Mouse (Mus musculus): ENCODE measurements around the gene H2-T22.
"Not testable (repeated sequence)": the region's sequence is repeated elsewhere in the genome, so short reads cannot be mapped to it uniquely, and the experiment has no call there.

The H2-T22 gene

DNA sequence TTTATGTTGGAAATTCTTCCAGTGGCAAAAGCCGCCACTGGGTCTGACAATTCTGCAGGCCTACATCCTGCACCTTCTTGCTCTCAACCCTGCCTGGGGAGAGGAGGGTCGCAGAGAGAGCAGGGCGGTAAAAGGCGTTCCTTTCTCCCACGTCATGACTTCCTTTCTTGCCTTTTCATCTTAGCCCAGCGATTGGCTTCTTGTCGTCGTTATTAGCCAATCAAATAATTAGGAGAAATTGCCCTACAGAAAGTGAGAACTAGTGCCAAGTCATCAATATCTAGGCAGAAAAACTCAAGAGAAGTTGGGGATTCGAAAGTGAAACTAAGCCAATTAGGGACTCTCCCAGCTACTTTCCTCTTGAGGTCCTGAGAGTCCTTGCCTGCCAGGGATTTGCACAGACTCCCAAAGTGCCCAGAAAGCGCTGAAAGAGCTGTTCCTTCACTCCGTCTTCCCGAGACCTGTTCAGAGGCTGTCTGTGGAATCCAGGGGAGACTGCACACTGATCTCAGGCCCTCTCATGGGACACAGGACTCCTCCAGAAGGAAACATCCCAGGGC lies at the start of gene H2-T22, which contains the start of gene Gm6034:
TSS of gene H2-T22 (minus strand) at position 138 of the 560 bp plus-strand sequence.
TSS of gene Gm6034 (plus strand) at position 352 of the 560 bp plus-strand sequence.
- DNase-seq (ENCODE audit: low read depth, low spot score) = peak; percentile 74

DNA sequence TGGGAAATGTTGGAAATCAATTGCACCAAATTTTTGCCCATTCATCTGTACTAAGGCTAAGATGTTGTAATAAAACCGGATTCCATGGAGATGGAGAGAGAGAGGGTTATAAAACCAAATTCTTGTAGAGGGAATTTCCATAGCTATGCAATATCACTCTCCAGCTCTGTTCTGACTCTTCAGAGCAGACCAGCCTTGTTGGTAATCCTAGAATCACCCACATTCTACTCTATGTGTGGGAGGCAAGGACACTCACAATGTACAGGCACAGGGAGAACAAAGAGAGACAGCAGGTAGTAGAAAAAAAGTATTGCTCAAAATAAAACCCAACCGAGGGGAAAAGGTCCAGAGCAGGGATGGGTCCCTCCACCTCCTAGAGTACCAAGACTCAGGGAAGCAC lies 49.4 kb upstream of the H2-T22 start:
- DNase-seq (ENCODE audit: low read depth, low spot score) = not testable (repeated sequence)

DNA sequence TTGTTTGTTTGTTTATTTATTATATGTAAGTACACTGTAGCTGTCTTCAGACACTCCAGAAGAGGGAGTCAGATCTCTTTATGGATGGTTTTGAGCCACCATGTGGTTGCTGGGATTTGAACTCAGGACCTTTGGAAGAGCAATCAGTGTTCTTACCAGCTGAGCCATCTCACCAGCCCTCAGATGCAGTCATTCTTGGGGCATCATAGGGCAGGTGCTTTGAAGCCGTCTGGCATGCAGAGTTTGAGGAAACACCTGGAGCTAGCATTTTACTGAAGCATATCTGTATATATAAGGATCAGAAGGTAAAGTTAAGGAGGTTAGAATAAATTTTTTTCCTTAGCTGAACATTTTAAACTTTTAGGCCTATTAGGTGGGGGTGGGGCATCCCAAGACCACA lies 43.4 kb upstream of the H2-T22 start:
- DNase-seq (ENCODE audit: low read depth, low spot score) = not testable (repeated sequence)

DNA sequence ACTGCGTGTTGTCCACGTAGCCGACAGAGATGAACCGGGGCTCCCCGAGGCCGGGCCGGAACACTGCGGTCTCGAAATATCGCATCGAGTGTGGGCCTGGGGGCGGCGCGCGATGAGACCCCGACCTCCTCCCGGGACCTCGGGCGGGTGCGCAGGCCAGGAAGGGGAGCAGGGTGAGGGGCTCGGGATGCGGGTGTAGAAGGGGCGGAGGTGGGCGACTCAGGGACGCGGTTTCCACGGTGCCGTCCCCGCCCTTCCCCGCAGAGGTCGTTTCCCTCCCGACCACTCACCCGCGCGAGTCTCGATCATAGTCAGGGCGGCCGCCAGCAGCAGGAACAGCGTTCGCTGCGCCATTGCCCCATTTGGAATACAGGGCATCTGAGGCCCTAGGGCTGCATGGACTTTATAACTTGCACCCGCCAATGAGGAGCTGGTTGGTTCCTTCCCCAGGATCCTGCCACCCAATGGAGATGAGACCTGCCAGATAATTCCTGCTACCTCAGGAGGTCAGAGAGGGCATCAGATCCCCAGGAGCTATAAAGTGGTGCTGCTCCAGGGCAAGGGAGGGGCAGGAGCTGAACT lies 41.4 kb upstream of the H2-T22 start:
- no peak for DNase-seq (ENCODE audit: low read depth, low spot score)

GRCm38 (mm10) chr17:36083266-36083869 lies 40.8 kb upstream of the H2-T22 start:
- peak; percentile 46 for DNase-seq (ENCODE audit: low read depth, low spot score)

DNA sequence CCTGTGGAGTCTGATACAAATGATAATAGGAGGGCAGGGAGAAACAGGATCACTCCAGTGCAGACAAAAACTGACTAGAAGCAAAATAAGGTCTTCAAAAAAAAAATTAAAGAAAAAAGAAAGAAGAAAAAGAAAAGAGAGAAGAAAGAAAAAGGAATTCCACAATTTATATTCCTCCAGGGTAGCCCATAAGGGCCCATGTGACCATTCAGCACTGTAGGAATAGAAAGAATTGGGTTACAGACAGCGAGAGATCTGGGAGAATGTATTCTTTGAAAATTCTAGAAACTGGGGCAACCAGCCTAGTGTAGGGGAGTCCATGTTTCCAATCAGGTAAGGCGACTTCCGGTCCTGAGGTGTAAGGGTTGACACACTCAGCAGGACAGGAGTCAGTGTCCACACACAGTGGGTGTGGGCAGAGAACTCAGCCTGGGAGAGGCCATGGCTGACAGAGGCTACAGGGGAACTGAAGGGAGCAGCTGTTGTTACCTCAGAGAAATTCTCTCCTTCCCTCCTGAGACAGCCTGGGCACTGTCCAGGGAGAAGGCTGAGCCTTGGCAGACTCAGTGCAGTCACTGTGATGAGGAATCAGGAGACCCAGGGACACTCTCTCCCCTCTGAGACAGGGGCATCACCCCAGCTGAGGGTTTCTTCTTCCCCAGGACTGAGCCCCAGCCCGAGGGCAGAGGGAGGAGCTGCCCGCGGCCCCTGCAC lies 40.1 kb upstream of the H2-T22 start:
- not testable (repeated sequence) for DNase-seq (ENCODE audit: low read depth, low spot score)

- DNase-seq (ENCODE audit: low read depth, low spot score) = not testable (repeated sequence)
Observed at GRCm38 (mm10) chr17:36081901-36082300, 39.4 kb upstream of the H2-T22 start.

DNA sequence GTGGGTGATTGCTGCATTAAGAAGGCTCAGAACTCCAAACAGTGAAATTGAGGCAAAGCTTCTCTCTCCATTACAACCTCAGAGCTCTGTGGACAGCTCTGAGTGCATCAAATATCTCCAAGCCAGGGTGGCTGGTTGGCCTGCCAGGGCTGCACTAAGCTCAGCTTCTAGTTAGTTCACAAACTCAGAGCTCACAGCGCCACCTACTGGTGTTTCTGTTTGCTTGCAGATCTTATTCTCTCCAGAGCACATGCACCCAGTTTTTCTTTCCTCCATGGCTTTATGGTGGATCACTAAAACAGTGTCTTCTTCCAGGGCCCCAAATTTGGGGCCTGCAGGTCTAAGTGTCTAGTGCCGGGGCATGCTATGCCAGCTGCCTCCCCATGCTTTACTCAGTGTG lies 18.3 kb upstream of the H2-T22 start:
- DNase-seq (ENCODE audit: low read depth, low spot score) = peak; percentile 88

- DNase-seq (ENCODE audit: low read depth, low spot score) = not testable (repeated sequence)
Observed at GRCm38 (mm10) chr17:36058362-36058761, 15.8 kb upstream of the H2-T22 start, which contains the start of gene Gm11127. TSS of gene Gm11127 (minus strand) at chr17:36058371.

GRCm38 (mm10) chr17:36057927-36058326 lies 15.4 kb upstream of the H2-T22 start:
- not testable (repeated sequence) for DNase-seq (ENCODE audit: low read depth, low spot score)

DNA sequence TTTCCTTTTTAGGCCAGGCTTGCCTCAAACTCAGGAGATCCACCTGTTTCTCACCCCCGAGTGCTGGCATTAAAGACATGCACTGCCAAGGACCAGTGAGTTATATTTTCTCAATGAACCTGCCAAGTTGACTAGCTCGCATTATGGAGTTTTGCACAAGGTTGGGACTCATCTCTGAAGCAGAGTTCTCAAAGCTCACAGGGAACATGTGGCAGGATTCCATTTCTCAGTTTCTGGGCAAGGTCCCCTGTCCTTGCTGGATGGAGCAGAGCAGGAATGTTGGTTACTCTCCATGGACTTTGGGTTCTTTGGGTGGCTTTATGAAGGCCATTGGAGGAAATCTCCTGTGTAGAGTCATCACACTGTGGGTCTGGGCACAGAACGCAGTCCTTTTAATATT lies 739 bp upstream of the H2-T22 start:
- no peak for DNase-seq (ENCODE audit: low read depth, low spot score)

- DNase-seq (ENCODE audit: low read depth, low spot score) = not testable (repeated sequence)
Observed at GRCm38 (mm10) chr17:36042055-36042454, 492 bp downstream of the H2-T22 start.

DNA sequence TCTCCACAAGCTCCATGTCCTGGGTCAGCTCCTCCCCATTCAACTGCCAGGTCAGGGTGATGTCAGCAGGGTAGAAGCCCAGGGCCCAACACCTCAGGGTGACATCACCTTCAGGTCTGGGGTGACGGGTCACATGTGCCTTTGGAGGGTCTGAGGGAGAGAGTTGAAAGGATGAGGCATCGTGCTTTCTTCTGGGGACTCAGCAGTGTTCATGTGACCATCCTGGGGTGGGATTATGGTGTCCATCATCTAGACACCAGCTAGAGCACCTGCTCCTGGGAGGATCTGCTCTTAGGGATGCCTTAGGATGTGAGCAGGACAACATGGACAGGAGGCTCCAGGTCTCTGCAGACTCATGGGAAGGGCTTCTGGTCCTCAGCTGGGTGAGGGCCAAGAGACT lies 1.9 kb downstream of the H2-T22 start:
- not testable (repeated sequence) for DNase-seq (ENCODE audit: low read depth, low spot score)

- not testable (repeated sequence) for DNase-seq (ENCODE audit: low read depth, low spot score)
Observed at GRCm38 (mm10) chr17:36036126-36036525, 6.4 kb downstream of the H2-T22 start.

DNA sequence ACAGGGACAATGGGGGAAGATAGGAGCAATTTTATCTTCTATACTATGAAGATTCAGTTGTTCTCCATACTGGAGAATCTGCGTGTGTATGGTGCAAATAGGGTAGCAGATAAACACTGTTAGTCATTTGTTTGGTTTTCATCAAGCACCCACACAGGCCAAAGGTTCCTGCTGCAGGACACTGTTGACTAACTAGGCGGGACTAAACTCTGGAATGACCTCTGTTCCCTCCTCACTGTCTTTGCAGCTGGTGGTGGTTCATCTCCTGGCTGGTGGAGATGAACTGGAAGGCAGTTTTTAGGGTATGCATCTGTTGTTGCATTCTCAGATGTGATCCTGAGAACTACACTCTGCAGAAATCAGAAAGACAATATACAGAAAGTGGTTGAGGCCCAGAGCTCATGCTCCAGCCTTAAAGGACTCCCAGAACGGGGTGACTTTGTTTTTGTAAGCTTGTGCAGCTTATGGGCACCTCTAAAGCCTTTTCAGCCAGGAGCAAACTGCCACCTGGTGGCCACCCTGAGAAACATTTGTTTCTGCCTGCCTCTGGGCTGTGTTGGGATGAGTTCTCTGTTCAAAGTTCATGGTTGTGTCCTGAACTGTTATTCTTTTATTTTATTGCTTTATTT lies 7.4 kb downstream of the H2-T22 start:
- not testable (repeated sequence) for DNase-seq (ENCODE audit: low read depth, low spot score)

DNA sequence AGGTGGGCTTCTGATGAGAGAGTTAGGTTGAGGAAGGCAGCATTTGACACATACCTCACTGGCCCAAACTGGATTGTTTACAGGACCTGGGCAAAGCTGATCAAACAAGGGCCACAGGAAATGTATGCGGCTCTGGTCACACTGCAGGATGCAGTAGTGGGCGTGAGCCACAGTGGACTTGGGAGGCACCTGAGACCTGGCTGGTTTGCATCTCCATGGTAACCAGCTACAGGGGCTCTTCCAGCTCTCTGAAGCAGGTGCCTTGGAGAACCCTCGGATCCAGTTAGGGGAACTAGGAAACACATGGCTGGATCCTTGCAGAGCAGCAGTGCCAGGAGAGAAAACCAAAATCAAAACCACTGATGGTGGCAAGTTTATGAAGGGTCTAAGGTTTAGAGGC lies 8.0 kb downstream of the H2-T22 start:
- not testable (repeated sequence) for DNase-seq (ENCODE audit: low read depth, low spot score)

- DNase-seq (ENCODE audit: low read depth, low spot score) = not testable (repeated sequence)
Observed at GRCm38 (mm10) chr17:36032351-36032875, 10.1 kb downstream of the H2-T22 start, which contains the start of gene H2-T23. TSS of gene H2-T23 (minus strand) at chr17:36032855.

DNA sequence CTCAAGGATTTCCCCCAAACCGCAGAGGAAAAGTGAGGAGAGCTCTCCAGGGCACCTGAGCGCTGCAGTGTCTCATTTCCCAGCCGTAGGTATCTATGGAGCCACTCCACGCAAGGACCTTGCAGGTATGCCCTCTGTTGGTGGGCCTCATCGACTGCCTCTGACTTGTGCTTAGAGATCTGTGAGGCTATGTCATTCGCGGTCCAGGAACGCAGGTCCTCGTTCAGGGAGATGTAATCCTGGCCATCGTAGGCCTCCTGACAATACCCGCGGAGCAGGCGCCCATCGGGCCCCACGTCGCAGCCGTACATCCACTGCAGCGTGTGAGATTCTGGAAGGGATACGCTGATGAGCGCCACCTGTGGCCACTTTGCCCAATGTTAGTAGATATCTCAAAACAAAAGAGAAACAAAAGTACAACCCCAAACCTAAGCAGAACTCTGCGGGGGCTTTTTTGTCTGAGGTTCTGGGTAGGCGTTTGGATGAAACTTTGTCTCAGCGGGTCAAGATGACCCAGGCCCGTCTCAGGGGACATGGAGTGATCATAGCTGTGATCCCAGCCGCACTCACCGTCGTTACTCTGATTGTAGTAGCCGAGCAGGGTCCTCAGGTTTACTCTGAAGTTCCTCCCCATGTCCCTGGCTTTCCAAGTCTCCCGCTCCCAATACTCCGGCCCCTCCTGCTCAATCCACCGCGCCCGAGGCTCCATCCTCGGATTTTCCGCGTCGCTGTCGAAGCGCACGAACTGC lies 10.8 kb downstream of the H2-T22 start:
- not testable (repeated sequence) for DNase-seq (ENCODE audit: low read depth, low spot score)

DNA sequence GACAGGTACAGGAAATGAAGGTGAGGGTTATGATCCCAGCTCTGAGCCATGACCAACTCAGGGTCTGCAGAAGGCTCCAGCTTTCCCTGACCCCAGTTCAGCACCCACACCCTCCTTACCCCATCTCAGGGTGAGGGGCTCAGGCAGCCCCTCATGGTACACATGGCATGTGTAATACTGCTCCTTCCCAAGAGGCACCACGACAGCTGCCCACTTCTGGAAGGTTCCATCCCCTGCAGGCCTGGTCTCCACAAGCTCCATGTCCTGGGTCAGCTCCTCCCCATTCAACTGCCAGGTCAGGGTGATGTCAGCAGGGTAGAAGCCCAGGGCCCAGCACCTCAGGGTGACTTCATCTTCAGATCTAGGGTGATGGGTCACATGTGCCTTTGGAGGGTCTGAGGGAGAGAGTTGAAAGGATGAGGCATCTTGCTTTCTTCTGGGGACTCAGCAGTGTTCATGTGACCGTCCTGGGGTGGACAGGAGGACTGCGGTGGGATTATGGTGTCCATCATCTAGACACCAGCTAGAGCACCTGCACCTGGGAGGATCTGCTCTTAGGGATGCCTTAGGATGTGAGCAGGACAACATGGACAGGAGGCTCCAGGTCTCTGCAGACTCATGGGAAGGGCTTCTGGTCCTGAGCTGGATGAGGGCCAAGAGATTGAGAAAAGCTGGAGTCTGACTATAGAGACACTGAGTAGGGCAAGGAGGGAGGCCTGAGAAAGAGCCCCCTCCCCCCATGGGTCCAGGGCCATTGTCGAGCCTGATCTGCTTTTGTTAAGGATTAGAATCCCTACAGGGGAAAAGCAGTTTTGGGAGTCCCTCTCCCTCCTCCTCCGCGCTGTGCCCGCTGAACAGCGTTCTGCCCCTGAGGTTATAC lies 11.6 kb downstream of the H2-T22 start:
- not testable (repeated sequence) for DNase-seq (ENCODE audit: low read depth, low spot score)

Measured in forelimb bud, embryonic 11.5 days (tissue).